Mouse (Mus musculus) testis, postnatal 14 days (tissue): Measurements from ENCODE around the gene Jade1.
A peak's percentile ranks its signal among the peaks of the same experiment; 100 is the strongest.

Source experiments
- DNase-seq: peaks from one replicate; pipeline ENCODE4 v3.0.0; 2021; ENCODE audit warnings: low spot score

Gene Jade1

GRCm38 (mm10) chr3:41551671-41552070 lies 3.9 kb upstream of the Jade1 start:
- DNase-seq: no peak

GRCm38 (mm10) chr3:41552777-41553548 lies 2.6 kb upstream of the Jade1 start:
- peak; percentile 10 for DNase-seq

GRCm38 (mm10) chr3:41553681-41554080 lies 1.9 kb upstream of the Jade1 start:
- peak; percentile 60 for DNase-seq

- DNase-seq: peak; percentile 18
Observed at GRCm38 (mm10) chr3:41554480-41555475, 753 bp upstream of the Jade1 start.

GRCm38 (mm10) chr3:41556451-41557266 lies 1.1 kb downstream of the Jade1 start:
- DNase-seq: no peak

GRCm38 (mm10) chr3:41557267-41557995 lies 1.9 kb downstream of the Jade1 start:
- DNase-seq: no peak

GRCm38 (mm10) chr3:41560489-41560888 lies 5.0 kb downstream of the Jade1 start:
- DNase-seq: no peak

- no peak for DNase-seq
Observed at GRCm38 (mm10) chr3:41561787-41562186, 6.3 kb downstream of the Jade1 start.

GRCm38 (mm10) chr3:41563211-41563931 lies 7.8 kb downstream of the Jade1 start:
- peak; percentile 72 for DNase-seq

- DNase-seq: no peak
Observed at GRCm38 (mm10) chr3:41563997-41564396, 8.5 kb downstream of the Jade1 start.

- peak; percentile 80 for DNase-seq
Observed at GRCm38 (mm10) chr3:41564471-41565213, 9.1 kb downstream of the Jade1 start.

- DNase-seq: peak; percentile 82
Observed at GRCm38 (mm10) chr3:41565410-41565823, 9.9 kb downstream of the Jade1 start.

- peak; percentile 81 for DNase-seq
Observed at GRCm38 (mm10) chr3:41565955-41566354, 10.4 kb downstream of the Jade1 start.

GRCm38 (mm10) chr3:41569943-41570342 lies 14.4 kb downstream of the Jade1 start:
- no peak for DNase-seq

- no peak for DNase-seq
Observed at GRCm38 (mm10) chr3:41572131-41572530, 16.6 kb downstream of the Jade1 start.

GRCm38 (mm10) chr3:41572968-41573367 lies 17.4 kb downstream of the Jade1 start:
- no peak for DNase-seq

GRCm38 (mm10) chr3:41574208-41574607 lies 18.7 kb downstream of the Jade1 start:
- DNase-seq: no peak

- DNase-seq: no peak
Observed at GRCm38 (mm10) chr3:41574720-41575435, 19.3 kb downstream of the Jade1 start.

- DNase-seq: no peak
Observed at GRCm38 (mm10) chr3:41575971-41576370, 20.4 kb downstream of the Jade1 start.
